Mouse (Mus musculus) embryonic fibroblast, embryonic 13.5 days (primary cell): ENCODE results near the gene Cldn16. TPM values are rescaled to one million over a fixed set of nuclear protein-coding genes. Genes with fewer than 3 reads are reported as not detected.

ENCODE experiments used
- H3K27ac ChIP-seq: 2 replicates; pipeline ENCODE4 v1.5.1; 2012; ENCODE audit warnings: low read length, control low read depth, inconsistent platforms; ENCODE audit not compliant: insufficient read depth
- H3K4me1 ChIP-seq: 2 replicates; pipeline ENCODE4 v1.6.1; 2011; ENCODE audit warnings: low read length; ENCODE audit not compliant: control insufficient read depth, insufficient read depth
- H3K4me3 ChIP-seq: 2 replicates; pipeline ENCODE4 v1.5.1; 2011; ENCODE audit warnings: mild to moderate bottlenecking, control low read depth, low read length; ENCODE audit not compliant: insufficient read depth
- CTCF ChIP-seq: IDR thresholded peaks from 2 replicates; pipeline ENCODE4 v1.5.1; 2011; ENCODE audit warnings: mild to moderate bottlenecking, control low read depth, low read length, moderate library complexity, borderline replicate concordance; ENCODE audit not compliant: insufficient read depth
- POLR2A ChIP-seq: IDR thresholded peaks from 2 replicates; pipeline ENCODE4 v1.6.1; 2011; ENCODE audit warnings: low read depth, mild to moderate bottlenecking, control low read depth, low read length, moderate library complexity
- polyA plus RNA-seq: library from polyadenylated mRNA; stranded (reverse); fragments of >200 nt; gene quantifications from 2 replicates; pipeline ENCODE4 v1.2.4, GENCODE M21; 2011; ENCODE audit warnings: low read depth; ENCODE audit not compliant: missing spikeins, insufficient read length

Cldn16 gene
- not detected in 2 replicates for polyA plus RNA-seq

DNA sequence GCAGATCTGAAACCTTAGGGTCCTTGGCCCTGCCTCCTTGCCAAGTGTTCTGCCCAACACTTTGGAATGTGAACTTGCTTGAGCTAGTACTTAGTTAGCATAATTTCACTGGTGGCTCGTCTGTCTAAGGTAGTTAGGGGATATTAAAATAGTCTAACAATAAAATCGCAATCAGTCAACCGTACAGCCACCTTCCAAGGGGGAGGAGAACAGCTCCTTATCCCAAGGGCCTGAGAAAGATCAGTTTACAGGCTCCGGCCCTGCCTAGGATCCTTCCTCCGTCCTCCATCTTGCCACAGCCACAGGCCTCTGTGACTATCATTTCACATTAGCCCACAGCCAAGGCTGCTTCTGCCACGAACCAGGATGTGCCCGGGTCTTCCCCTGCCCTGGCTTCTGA, at the start of gene Cldn16:
Gene Cldn16, plus strand, starts transcription at position 301 of the 400 bp plus-strand sequence.
- no peak within 1 kb of the TSS for H3K4me3 ChIP-seq
- no peak within 1 kb of the TSS for H3K27ac ChIP-seq
- no peaks in the 10 kb centered on the region for H3K4me1 ChIP-seq
- TF ChIP-seq CTCF = no peak
- TF ChIP-seq POLR2A = no peak

DNA sequence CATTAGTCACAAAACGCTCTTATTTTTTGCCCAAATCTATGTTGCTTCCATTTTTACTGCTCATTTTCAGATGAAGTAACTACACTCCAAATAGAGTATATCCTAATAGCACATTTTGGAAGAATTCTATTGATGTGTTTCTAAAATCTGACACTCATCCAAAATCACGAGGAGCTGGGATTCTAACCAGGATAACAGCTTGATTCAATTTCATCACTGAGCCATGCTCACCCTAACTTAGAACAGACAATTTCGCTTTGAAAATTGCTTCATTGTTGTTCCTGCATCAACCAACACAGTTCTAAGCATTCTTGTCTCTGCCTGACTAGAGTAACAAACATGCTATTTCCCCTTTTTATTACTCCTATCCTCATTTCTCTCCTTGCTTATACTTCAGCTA, 44.3 kb upstream of the Cldn16 start:
- Histone ChIP-seq H3K4me1 (no peaks in the 10 kb centered on the region), H3K4me3 (no peak overlapping the region), H3K27ac (no peak overlapping the region)
- TF ChIP-seq CTCF (no peak), POLR2A (no peak)

DNA sequence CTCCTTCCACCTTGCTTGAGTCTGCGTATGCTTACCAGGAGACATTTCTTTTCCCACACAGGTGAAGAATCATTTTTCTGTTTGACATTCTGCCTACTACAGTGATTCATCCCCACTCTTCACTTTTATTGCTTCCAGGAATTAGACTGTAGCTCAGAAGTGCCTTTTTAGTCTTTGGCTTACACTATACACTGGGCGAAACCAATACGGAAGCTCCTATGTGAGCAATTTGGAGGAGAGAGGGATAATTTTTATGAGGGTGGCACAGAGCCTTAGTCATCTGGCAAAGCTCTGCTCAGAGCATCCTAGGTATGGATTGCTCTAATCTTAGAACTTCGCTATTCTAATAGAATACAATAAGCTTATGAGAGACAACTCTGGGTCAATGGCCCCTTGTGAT, 40.9 kb upstream of the Cldn16 start:
- Histone ChIP-seq H3K27ac (no peak overlapping the region), H3K4me3 (no peak overlapping the region), H3K4me1 (no peaks in the 10 kb centered on the region)
- TF ChIP-seq CTCF = no peak
- no peak for TF ChIP-seq POLR2A

DNA sequence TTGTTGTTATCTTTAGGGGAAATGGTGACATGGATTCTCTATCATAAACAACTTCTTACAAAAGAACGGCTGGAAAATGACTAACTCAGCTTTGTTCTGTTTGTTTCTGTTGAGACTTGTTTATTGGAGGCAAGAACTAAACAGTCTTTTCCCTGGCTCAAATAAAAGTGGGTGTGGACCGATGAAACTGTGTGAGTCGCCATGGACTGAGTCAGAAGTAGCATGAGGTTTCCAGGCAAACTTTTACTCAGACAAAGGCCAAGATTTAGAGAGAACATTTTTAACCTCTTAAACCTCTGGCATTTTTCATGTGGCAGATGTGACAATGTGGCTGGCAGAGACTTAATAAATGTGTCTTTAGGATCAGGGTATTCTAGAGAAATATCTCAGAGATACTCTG, 32.7 kb upstream of the Cldn16 start:
- H3K4me3 ChIP-seq = no peak overlapping the region
- no peak overlapping the region for H3K27ac ChIP-seq
- H3K4me1 ChIP-seq = no peaks in the 10 kb centered on the region
- TF ChIP-seq CTCF (no peak), POLR2A (no peak)

DNA sequence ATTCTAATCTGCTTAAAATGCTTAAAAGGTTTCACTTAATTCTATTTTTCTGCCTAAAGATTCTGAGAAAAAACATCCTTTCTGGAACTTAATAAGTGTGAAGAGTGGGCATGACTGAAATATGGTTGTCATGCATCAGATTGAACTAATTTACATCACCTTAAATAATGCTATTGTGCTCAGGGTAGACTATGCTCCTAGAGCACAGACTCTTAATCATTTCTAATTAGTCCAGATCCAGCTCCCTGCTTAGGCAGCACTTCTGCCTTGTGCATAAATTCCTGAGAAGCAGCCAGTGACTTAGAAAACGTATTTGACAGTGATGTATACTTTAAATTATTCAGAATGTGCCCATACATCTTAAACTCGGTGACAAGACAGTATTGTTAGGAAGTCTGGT, 29.4 kb upstream of the Cldn16 start:
- Histone ChIP-seq H3K4me3 (no peak overlapping the region), H3K27ac (no peak overlapping the region), H3K4me1 (no peaks in the 10 kb centered on the region)
- no peak for TF ChIP-seq POLR2A

DNA sequence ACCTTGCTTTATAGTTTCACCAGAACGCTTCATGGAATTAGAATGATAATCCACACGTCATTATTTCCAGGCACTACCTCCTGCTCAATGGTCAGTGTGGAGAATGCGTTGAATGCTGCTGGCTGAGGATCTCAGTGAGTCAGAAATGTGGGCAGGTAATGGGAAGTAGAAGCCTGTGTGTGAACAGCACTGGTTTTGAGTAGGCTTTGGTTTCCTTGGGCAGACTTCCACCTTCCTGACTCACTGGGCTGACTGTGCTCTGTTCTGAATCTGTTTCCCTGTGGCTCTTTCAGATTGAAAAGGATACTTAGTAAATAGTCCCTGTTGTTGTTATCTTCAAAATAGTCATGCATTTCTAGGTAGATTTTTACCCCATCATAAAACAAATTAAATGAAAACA, 22.9 kb upstream of the Cldn16 start:
- Histone ChIP-seq H3K27ac (no peak overlapping the region), H3K4me3 (no peak overlapping the region), H3K4me1 (peaks cover 3% of the 10 kb centered on the region)
- TF ChIP-seq CTCF (no peak), POLR2A (no peak)

DNA sequence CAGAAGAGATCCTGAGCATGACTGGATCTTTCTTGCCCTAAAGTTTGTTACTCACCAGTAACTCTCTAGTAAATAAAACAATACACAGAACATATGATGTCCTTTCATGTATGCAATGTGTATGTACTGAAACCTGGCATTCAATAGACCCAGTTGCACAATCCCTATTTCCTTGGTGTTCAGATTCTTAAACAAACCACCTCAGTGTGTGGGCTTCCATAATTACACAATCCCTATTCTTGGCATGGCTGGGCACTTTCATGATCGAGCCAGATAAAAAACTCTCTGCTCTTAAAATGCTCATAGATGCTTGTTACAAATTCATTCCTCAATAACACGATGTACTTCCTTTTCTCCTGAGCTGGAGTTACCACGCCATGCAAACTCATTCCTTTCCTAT, 21.8 kb upstream of the Cldn16 start:
- H3K27ac ChIP-seq = no peak overlapping the region
- H3K4me3 ChIP-seq = no peak overlapping the region
- H3K4me1 ChIP-seq = peaks cover 7% of the 10 kb centered on the region
- TF ChIP-seq CTCF (no peak), POLR2A (no peak)

DNA sequence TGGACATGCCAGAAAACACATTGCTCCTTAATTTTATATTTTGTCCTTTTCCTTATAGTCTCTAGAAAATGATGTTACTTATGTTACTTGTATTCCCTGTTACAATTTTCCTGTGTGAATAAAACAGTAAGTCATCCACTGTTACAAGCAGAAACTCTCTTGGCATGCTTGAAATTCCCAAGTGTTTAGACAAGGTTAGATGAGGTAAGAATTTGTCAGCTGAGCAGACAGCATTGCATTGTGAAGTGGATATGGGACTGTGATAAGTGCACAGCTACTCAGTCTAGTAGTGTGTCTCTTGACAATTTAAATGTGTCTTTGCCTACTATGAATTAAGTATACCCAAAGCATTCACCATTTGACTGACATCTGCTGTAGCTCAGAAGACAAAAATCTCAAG, 18.1 kb upstream of the Cldn16 start:
- no peak overlapping the region for H3K27ac ChIP-seq
- TF ChIP-seq CTCF (no peak), POLR2A (no peak)
- H3K4me3 ChIP-seq = no peak overlapping the region
- H3K4me1 ChIP-seq = peaks cover 11% of the 10 kb centered on the region

DNA sequence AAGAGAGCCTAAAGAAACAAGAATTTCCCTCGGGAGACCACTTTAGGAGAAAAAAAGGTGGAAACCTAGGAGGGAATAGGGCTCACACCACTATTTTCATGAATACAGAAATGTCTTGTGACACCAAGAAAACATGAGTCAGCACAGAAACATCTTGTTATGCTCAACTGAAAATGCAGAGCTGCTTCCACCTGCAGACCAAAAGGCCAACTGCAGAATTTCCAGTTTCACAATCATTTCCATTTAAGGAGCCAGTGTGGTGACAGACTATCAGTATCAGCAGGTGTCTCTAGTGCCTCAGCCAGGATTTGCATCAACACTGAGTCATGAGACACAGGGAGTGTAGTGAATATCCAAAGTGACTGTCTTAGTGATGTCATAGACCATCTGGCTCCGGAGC, 15.3 kb upstream of the Cldn16 start:
- TF ChIP-seq POLR2A (no peak), CTCF (no peak)
- no peak overlapping the region for H3K4me3 ChIP-seq

DNA sequence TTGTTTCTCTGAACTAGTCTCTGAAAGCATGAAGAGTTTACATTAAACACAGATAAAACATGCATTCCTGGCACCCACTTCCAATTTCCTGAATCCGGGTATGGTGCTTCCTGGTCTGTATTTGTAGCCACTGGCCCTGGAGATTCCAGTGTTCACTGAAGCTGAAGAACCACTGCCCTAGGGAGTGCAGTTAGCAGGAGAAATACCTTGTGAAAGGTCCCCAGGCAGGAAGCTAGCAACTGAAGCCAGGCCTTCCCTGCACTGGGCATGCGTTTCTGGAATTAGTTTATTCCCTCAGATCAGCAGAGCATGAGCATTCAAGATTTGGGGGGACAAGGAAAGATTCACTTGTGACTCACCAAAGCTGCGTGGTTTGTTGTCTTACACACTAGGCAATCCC, 8.8 kb upstream of the Cldn16 start:
- no peaks in the 10 kb centered on the region for H3K4me1 ChIP-seq
- TF ChIP-seq POLR2A (no peak), CTCF (no peak)
- no peak overlapping the region for H3K4me3 ChIP-seq
- H3K27ac ChIP-seq = no peak overlapping the region

More for the DNA sequence above, 15.3 kb upstream of the Cldn16 start:
- Histone ChIP-seq H3K27ac (no peak overlapping the region), H3K4me1 (peaks cover 9% of the 10 kb centered on the region)

DNA sequence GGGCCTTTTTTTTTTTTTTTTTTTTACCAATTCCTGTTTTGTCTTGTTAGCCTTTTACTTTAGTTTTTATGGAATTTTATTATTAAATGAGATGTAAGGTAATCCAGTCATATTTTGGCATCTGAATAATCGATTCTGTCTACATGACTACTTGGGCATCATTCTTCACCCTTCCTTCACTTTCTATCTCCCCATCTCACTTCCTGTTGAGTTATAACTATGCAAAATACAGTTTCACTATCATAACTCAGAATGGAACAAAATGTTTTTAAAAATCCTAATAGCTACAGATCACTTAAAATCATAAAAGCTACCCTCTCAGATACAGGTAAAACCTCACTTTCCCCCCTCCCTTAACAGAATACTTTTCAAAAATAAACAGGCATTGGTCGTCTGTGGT, 6.8 kb upstream of the Cldn16 start:
- H3K27ac ChIP-seq = no peak overlapping the region
- no peak overlapping the region for H3K4me3 ChIP-seq
- no peak for TF ChIP-seq CTCF
- TF ChIP-seq POLR2A = no peak
- H3K4me1 ChIP-seq = no peaks in the 10 kb centered on the region

DNA sequence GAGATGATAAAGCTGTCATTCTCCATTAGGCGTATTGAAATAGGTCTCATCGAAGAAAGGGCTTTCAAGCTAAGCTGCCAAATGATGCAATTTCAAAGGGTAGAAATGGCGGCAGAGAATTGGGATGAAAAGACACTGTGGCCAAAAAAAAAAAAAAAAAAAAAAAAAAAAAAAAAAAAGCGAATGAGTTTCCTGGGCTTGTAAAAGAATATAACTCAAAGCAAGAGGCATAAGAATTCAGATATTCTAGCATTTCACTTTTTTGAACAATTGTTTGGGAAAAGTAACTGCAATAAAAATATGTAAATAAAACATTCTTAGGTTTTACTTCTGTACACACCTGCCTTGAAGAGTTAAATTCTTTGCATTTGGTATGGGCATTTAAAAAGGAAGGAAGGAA, 3.6 kb downstream of the Cldn16 start:
- TF ChIP-seq POLR2A = no peak
- TF ChIP-seq CTCF = no peak

More for the DNA sequence above, 3.6 kb downstream of the Cldn16 start:
- no peaks in the 10 kb centered on the region for H3K4me1 ChIP-seq
- no peak overlapping the region for H3K27ac ChIP-seq
- H3K4me3 ChIP-seq = no peak overlapping the region
